Mouse (Mus musculus): ENCODE measurements around the gene A530064D06Rik. TPM values are rescaled to one million over a fixed set of nuclear protein-coding genes. Genes with fewer than 3 reads are reported as not detected.

The A530064D06Rik gene
- polyA plus RNA-seq, 2 experiments: 0.20 to 0.44 TPM

GRCm38 (mm10) chr17:48192366-48192765 lies 25.3 kb upstream of the A530064D06Rik start:
- no peak overlapping the region for H3K27ac ChIP-seq
- H3K4me2 ChIP-seq (ENCODE audit: low read depth): no peak overlapping the region
- no peaks in the 10 kb centered on the region for H3K36me3 ChIP-seq (replicated peaks; ENCODE audit: control insufficient read depth, insufficient read depth, low read depth)
- H3K9ac ChIP-seq (replicated peaks): no peak overlapping the region
- WGBS (ENCODE audit: insufficient replicate concordance): 46% methylated on average over 2 of the region's 2 CpGs
- no peak overlapping the region for H3K4me3 ChIP-seq (ENCODE audit: insufficient read depth in 1 of 2, low read depth in 2 of 2, low read length in 2 of 2)
- TF ChIP-seq CTCF (IDR thresholded peaks at IDR 0.05; ENCODE audit: low read depth) (no peak), EP300 (IDR thresholded peaks at IDR 0.05; ENCODE audit: low read depth) (no peak)
- ATAC-seq (ENCODE audit: insufficient read depth) (no peak), DNase-seq (ENCODE audit: low read depth in 3 of 3, low spot score in 3 of 3) (no peak)
- no peaks in the 10 kb centered on the region for H3K9me3 ChIP-seq (ENCODE audit: control insufficient read depth, low read length)
- H3K4me1 ChIP-seq (replicated peaks; ENCODE audit: control insufficient read depth in 2 of 2, insufficient read depth in 2 of 2, low read length in 1 of 2): 0 out of 4 replicates have a peak, but pooled peaks cover 0 to 2% of the 10 kb centered on the region in 2 experiments
- no peaks in the 10 kb centered on the region for H3K27me3 ChIP-seq (ENCODE audit: control insufficient read depth, insufficient read depth, low read length)

- Histone ChIP-seq H3K4me2 (ENCODE audit: low read depth) (no peak overlapping the region), H3K36me3 (replicated peaks; ENCODE audit: control insufficient read depth, insufficient read depth, low read depth) (no peaks in the 10 kb centered on the region), H3K27ac (no peak overlapping the region), H3K27me3 (ENCODE audit: control insufficient read depth, insufficient read depth, low read length) (no peaks in the 10 kb centered on the region), H3K4me1 (replicated peaks; ENCODE audit: control insufficient read depth in 2 of 2, insufficient read depth in 2 of 2, low read length in 1 of 2) (0 out of 4 replicates have a peak, but pooled peaks cover 0 to 2% of the 10 kb centered on the region in 2 experiments), H3K4me3 (ENCODE audit: insufficient read depth in 1 of 2, low read depth in 2 of 2, low read length in 2 of 2) (no peak overlapping the region), H3K9me3 (ENCODE audit: control insufficient read depth, low read length) (no peaks in the 10 kb centered on the region), H3K9ac (replicated peaks) (no peak overlapping the region)
- 20% methylated on average over 5 of the region's 5 CpGs for WGBS (ENCODE audit: insufficient replicate concordance)
- TF ChIP-seq CTCF (IDR thresholded peaks at IDR 0.05; ENCODE audit: low read depth) (no peak), EP300 (IDR thresholded peaks at IDR 0.05; ENCODE audit: low read depth) (no peak)
- ATAC-seq (ENCODE audit: insufficient read depth) (no peak), DNase-seq (ENCODE audit: low read depth in 3 of 3, low spot score in 3 of 3) (peak; percentile 6 to 37 (median 12))
Measured at GRCm38 (mm10) chr17:48185252-48185651, 18.2 kb upstream of the A530064D06Rik start.

- Histone ChIP-seq H3K27me3 (ENCODE audit: control insufficient read depth, insufficient read depth, low read length) (no peaks in the 10 kb centered on the region), H3K36me3 (replicated peaks; ENCODE audit: control insufficient read depth, insufficient read depth, low read depth) (no peaks in the 10 kb centered on the region), H3K4me2 (ENCODE audit: low read depth) (no peak overlapping the region), H3K27ac (no peak overlapping the region), H3K9ac (replicated peaks) (no peak overlapping the region), H3K4me1 (replicated peaks; ENCODE audit: control insufficient read depth in 2 of 2, insufficient read depth in 2 of 2, low read length in 1 of 2) (no peaks in the 10 kb centered on the region), H3K4me3 (ENCODE audit: insufficient read depth in 1 of 2, low read depth in 2 of 2, low read length in 2 of 2) (no peak overlapping the region), H3K9me3 (ENCODE audit: control insufficient read depth, low read length) (no peaks in the 10 kb centered on the region; the same call in 1 of the 2 replicates)
- TF ChIP-seq EP300 (IDR thresholded peaks at IDR 0.05; ENCODE audit: low read depth) (no peak), CTCF (IDR thresholded peaks at IDR 0.05; ENCODE audit: low read depth) (no peak)
- 25% methylated on average over 1 of the region's 1 CpGs for WGBS (ENCODE audit: insufficient replicate concordance)
- DNase-seq (ENCODE audit: low read depth in 3 of 3, low spot score in 3 of 3): no peak
- no peak for ATAC-seq (ENCODE audit: insufficient read depth)
Measured at GRCm38 (mm10) chr17:48157382-48158076, 9.5 kb downstream of the A530064D06Rik start.

DNA sequence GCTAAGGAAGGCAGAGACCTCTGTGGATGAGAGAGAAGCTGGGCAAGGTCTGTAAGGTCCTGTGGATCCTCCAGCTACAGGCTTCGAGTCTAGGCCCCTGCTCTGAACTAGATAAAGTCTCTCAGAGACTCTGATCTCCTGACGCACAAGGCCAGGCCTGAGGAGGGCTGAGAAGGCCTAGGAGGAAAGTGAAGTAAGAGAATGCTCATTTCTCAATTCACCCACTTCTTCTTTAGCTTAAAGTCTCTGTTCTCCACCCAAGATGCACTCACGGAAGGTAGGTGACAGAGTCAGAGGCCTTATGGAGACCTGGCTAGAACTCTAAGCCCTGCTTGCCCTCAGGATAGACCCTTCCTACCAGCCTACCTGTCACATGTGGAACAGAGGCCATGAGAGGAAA lies 21.0 kb downstream of the A530064D06Rik start, which contains the start of gene 9830107B12Rik:
Gene 9830107B12Rik, minus strand, starts transcription at position 149 of the 400 bp plus-strand sequence.
- H3K9me3 ChIP-seq (ENCODE audit: control insufficient read depth, low read length): no peaks in the 10 kb centered on the region
- no peaks in the 10 kb centered on the region for H3K36me3 ChIP-seq (replicated peaks; ENCODE audit: control insufficient read depth, insufficient read depth, low read depth)
- TF ChIP-seq CTCF (IDR thresholded peaks at IDR 0.05; ENCODE audit: low read depth) (no peak), EP300 (IDR thresholded peaks at IDR 0.05; ENCODE audit: low read depth) (no peak)
- H3K27me3 ChIP-seq (ENCODE audit: control insufficient read depth, insufficient read depth, low read length): no peaks in the 10 kb centered on the region
- ATAC-seq (ENCODE audit: insufficient read depth): no peak
- WGBS (ENCODE audit: insufficient replicate concordance): 44% methylated on average over 3 of the region's 3 CpGs
- H3K27ac ChIP-seq: no peak within 1 kb of the TSS
- no peak within 1 kb of the TSS for H3K4me2 ChIP-seq (ENCODE audit: low read depth)
- H3K4me3 ChIP-seq (ENCODE audit: insufficient read depth in 1 of 2, low read depth in 2 of 2, low read length in 2 of 2): no peak within 1 kb of the TSS
- no peak for DNase-seq (ENCODE audit: low read depth in 3 of 3, low spot score in 3 of 3)
- no peaks in the 10 kb centered on the region for H3K4me1 ChIP-seq (replicated peaks; ENCODE audit: control insufficient read depth in 2 of 2, insufficient read depth in 2 of 2, low read length in 1 of 2)
- no peak within 1 kb of the TSS for H3K9ac ChIP-seq (replicated peaks)

- H3K27ac ChIP-seq: no peak overlapping the region
- H3K27me3 ChIP-seq (ENCODE audit: control insufficient read depth, insufficient read depth, low read length): no peaks in the 10 kb centered on the region
- no peak overlapping the region for H3K4me2 ChIP-seq (ENCODE audit: low read depth)
- DNase-seq (ENCODE audit: low read depth in 3 of 3, low spot score in 3 of 3) (no peak), ATAC-seq (ENCODE audit: insufficient read depth) (no peak)
- no peaks in the 10 kb centered on the region for H3K36me3 ChIP-seq (replicated peaks; ENCODE audit: control insufficient read depth, insufficient read depth, low read depth)
- peaks cover 0 to 2% of the 10 kb centered on the region in 2 experiments; a peak in 1 of 4 replicates for H3K4me1 ChIP-seq (replicated peaks; ENCODE audit: control insufficient read depth in 2 of 2, insufficient read depth in 2 of 2, low read length in 1 of 2)
- no peak overlapping the region for H3K9ac ChIP-seq (replicated peaks)
- H3K4me3 ChIP-seq (ENCODE audit: insufficient read depth in 1 of 2, low read depth in 2 of 2, low read length in 2 of 2): no peak overlapping the region
- WGBS (ENCODE audit: insufficient replicate concordance): 61% methylated on average over 2 of the region's 2 CpGs
- TF ChIP-seq CTCF (IDR thresholded peaks at IDR 0.05; ENCODE audit: low read depth) (no peak), EP300 (IDR thresholded peaks at IDR 0.05; ENCODE audit: low read depth) (no peak)
- no peaks in the 10 kb centered on the region for H3K9me3 ChIP-seq (ENCODE audit: control insufficient read depth, low read length)
Measured at GRCm38 (mm10) chr17:48132810-48133209, 34.3 kb downstream of the A530064D06Rik start.

Measured in liver, embryonic 14.5 days (tissue).